Mouse (Mus musculus): ENCODE data around the gene A230050P20Rik.

The A230050P20Rik gene

DNA sequence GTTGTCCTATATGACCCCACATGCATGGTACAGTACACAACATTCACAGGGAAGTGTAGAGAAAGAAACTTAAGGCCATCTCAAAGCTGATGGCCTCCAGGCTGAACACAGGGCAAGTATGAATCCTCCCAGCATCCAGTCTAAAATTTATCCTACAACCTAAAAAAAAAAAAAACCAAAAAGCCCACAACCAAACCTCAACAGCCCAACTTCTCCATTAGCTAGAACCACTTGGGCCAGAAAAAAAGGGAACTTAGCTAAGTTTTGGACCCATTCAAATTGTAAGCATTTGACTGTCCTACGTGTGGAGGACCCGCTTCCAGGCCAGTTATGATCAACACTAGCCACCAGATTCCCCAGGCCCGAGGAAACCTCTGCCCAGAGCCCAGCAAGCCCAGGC lies 54.8 kb downstream of the A230050P20Rik start:
- H3K9me3 ChIP-seq (ENCODE audit: low read length) = no peaks in the 10 kb centered on the region
- H3K4me1 ChIP-seq (replicated peaks; ENCODE audit: low read depth, low read length) = peaks cover 46% of the 10 kb centered on the region
- TF ChIP-seq POU5F1 (IDR thresholded peaks at IDR 0.05; ENCODE audit: borderline replicate concordance, low read length) (no peak), NANOG (IDR thresholded peaks at IDR 0.05; ENCODE audit: borderline replicate concordance, low read length) (no peak), CTCF (conservative IDR thresholded peaks at IDR 0.05; ENCODE audit: low read length) (no peak)
- H3K36me3 ChIP-seq (ENCODE audit: insufficient read depth, low read length) = peaks cover 100% of the 10 kb centered on the region
- H3K27me3 ChIP-seq (ENCODE audit: insufficient read depth, low read length) = no peaks in the 10 kb centered on the region
- no peak overlapping the region for H3K4me3 ChIP-seq (replicated peaks; ENCODE audit: low read length)
